Mouse (Mus musculus) adrenal gland, postnatal 0 days (tissue): ENCODE measurements around the gene Lrp6. TPM values are rescaled to one million over a fixed set of nuclear protein-coding genes. Genes with fewer than 3 reads are reported as not detected.

Experiments used
- polyA plus RNA-seq: library from polyadenylated mRNA; unstranded; fragments of >200 nt; fragmentation: Nextera tagmentation; extraction: Ambion mirVana; gene quantifications from 2 replicates; pipeline ENCODE4 v1.2.1, GENCODE M21; 2015

The Lrp6 gene
- 19.5 and 23.7 TPM in 2 replicates for polyA plus RNA-seq

GRCm38 (mm10) chr6:134566818-134567485 lies at the start of gene Lrp6:
TSS of gene Lrp6 (minus strand) at chr6:134566965.

Other genes with a start within 250 kb of the Lrp6 start
- 0.25 TPM in 1 of 2 replicates, not detected in the other for gene Bcl2l14, start 170.6 kb downstream of the Lrp6 start, polyA plus RNA-seq
- gene Mansc1, start 65.5 kb upstream of the Lrp6 start, polyA plus RNA-seq, result 3.3 and 6.4 TPM in 2 replicates
- 15.4 and 26.1 TPM in 2 replicates for gene Borcs5, start 72.5 kb upstream of the Lrp6 start, polyA plus RNA-seq
- gene Dusp16, start 225.7 kb upstream of the Lrp6 start, polyA plus RNA-seq, result 8.1 and 10.1 TPM in 2 replicates